Mouse (Mus musculus) thymus, postnatal 36 days (tissue): ENCODE measurements around the gene Ndc1.
"Not testable (repeated sequence)": the region's sequence is repeated elsewhere in the genome, so short reads cannot be mapped to it uniquely, and the experiment has no call there.

Source experiments
- DNase-seq, 2 experiments: peaks; one replicate each; pipeline ENCODE4 v3.0.0; 2022; ENCODE audit warnings: mixed read lengths in 2 of 2

Gene Ndc1

GRCm38 (mm10) chr4:107366408-107366807, 1.2 kb upstream of the Ndc1 start:
- not testable (repeated sequence) for DNase-seq

- DNase-seq = no peak
Measured at GRCm38 (mm10) chr4:107372304-107372703, 4.7 kb downstream of the Ndc1 start.

- no peak for DNase-seq
Measured at GRCm38 (mm10) chr4:107374677-107375076, 7.1 kb downstream of the Ndc1 start.

DNA sequence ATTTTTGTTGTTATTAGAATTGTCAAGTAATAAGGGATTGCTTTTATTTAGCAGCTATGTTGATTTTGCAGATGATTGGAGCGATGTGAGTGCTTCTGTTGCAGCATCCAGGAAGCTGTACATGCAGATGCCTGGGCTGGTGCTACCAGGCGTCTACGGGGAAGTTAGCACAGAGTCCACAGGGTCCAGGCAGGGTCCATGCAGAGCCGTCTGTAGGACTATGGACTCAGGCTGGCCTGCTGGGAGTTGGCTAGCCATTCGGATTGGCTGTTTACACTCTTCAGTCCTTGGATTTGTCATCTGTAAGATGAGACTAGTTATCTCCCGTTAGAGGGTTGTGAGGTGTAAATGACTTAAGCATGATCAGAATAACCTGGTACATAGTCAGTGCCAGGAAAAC, 11.4 kb downstream of the Ndc1 start:
- no peak for DNase-seq

GRCm38 (mm10) chr4:107380871-107381270, 13.3 kb downstream of the Ndc1 start:
- DNase-seq = no peak

GRCm38 (mm10) chr4:107387038-107387437, 19.5 kb downstream of the Ndc1 start:
- no peak for DNase-seq

- DNase-seq = no peak
Measured at GRCm38 (mm10) chr4:107387465-107387864, 19.9 kb downstream of the Ndc1 start.

- no peak for DNase-seq
Measured at GRCm38 (mm10) chr4:107388291-107388690, 20.7 kb downstream of the Ndc1 start.

- DNase-seq = no peak
Measured at GRCm38 (mm10) chr4:107389345-107389744, 21.8 kb downstream of the Ndc1 start.

DNA sequence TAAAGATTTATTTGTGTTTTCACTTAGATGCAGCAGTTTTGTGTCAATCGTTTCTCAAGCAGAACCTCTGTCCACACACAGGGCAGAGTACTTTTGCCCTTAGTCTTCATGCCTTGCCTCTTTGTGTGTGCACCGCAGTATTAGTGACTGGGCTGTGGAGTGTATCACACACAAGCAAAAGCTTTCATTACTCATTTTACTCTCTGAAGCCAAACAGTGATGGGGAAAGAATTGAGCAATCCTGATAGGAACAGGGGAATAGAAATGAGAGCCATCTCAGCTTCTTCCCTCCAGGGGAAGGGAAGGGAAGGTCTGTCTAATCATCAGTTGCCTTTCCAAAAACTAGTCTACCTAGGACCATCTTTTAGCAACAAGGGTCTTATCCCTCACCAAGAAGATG, 26.2 kb downstream of the Ndc1 start:
- no peak for DNase-seq

DNA sequence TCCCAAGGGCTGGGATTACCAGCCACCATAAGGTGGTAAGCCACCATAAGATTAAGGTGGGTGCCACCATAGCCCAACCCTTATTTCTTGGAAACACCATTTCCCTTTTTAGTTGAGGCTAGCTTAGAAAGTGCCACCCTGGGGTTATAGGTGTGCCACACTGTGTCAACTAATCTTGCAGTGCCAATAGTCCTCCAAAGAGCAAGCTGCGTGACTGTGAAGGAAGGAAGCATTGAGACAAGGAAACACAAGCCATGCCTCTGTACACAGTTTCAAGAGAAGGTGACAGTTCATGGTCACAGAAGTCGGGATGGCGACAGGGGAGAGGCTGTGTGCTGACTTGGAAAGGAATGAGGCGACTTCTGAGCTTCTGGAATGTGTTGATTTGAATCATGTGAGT, 52.6 kb downstream of the Ndc1 start:
- no peak for DNase-seq

- no peak for DNase-seq
Measured at GRCm38 (mm10) chr4:107421711-107422110, 54.1 kb downstream of the Ndc1 start.

- DNase-seq = no peak
Measured at GRCm38 (mm10) chr4:107422176-107422575, 54.6 kb downstream of the Ndc1 start.

- no peak for DNase-seq
Measured at GRCm38 (mm10) chr4:107425616-107426015, 58.0 kb downstream of the Ndc1 start.

GRCm38 (mm10) chr4:107426631-107427030, 59.0 kb downstream of the Ndc1 start:
- no peak for DNase-seq

DNA sequence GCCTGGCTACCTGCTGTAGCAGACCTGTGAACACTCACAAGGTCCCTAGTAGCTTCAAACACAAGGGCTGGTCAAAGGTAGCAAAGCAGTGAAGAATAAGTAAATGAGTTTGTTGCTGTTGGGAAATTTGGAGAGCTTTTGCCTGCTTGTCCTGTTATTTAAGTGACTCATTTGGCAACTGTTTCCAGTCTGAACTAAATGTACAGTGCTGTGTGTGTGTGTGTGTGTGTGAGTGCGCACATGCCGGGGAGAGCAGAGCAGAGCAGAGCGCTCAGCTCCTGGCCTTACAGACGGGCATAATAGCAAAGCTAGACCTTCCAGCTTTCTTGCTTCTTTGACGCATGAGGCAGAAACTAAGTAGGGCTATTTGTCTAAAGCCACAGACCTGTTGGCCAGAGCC, 65.1 kb downstream of the Ndc1 start:
- DNase-seq = no peak

- DNase-seq = no peak
Measured at GRCm38 (mm10) chr4:107433998-107434355, 66.4 kb downstream of the Ndc1 start.

GRCm38 (mm10) chr4:107434356-107435237, 67.0 kb downstream of the Ndc1 start, which contains the start of gene Glis1:
TSS of gene Glis1 (plus strand) at chr4:107434591.
- DNase-seq = no peak

GRCm38 (mm10) chr4:107435238-107435946, 67.8 kb downstream of the Ndc1 start:
- no peak for DNase-seq

GRCm38 (mm10) chr4:107436476-107436875, 68.9 kb downstream of the Ndc1 start:
- DNase-seq = no peak

DNA sequence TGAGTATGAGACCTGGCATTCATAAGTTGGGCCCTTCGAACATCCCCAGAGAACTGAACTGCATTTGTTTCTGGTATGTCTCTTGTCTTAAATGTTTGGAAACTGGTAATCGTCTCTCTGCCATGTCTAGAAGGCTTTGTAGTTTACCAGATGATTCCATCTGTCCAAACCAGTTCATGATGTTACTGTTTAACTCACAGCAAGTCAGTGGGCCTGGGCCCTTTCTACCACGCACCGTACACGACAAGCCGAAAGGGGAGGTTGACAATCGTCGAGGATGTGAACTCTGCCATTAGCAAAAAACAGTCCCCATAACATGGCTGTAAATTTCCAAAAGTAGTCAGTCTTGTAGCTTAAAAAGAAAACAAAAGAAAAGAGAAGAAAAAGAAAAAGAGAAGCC, 71.2 kb downstream of the Ndc1 start:
- DNase-seq = no peak

DNA sequence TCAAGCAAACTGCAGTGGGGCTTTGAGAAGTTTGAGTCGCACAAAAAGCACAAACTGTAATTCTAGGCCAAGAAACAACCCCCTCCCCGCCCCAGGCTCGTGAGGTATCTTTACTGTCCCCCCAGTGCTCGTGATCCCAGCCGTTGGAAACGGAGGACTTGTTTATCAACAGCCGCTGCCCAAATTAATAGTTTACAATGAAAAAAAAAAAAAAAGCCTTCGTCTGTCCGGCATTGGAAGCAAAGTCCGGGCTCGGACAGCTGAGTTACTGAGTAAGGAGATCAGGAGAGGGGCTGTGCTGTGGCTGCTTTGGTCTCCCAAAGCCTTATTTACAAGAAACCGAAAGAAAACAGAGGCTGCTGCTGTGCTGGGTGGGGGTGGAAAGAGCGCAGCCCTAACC, 72.7 kb downstream of the Ndc1 start:
- DNase-seq = no peak

DNA sequence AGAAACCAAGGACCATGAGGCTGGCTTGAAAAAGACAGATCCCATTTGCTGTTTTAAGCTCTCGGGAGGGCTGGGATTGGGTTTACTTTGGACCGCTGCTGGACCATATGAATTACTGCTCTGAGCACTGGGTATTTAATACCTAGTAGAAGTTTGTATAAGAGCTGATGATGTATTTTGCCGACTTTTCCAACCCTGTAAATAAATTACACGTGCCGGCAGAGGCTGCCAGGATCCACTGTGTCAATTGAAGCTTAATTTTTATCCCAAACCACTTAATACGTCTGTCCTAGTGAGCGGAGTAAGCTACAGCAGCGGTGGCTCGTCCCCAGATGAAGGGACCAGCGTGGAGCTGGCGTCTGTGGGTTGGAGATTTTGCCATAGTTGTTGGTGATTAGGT, 74.7 kb downstream of the Ndc1 start:
- no peak for DNase-seq

DNA sequence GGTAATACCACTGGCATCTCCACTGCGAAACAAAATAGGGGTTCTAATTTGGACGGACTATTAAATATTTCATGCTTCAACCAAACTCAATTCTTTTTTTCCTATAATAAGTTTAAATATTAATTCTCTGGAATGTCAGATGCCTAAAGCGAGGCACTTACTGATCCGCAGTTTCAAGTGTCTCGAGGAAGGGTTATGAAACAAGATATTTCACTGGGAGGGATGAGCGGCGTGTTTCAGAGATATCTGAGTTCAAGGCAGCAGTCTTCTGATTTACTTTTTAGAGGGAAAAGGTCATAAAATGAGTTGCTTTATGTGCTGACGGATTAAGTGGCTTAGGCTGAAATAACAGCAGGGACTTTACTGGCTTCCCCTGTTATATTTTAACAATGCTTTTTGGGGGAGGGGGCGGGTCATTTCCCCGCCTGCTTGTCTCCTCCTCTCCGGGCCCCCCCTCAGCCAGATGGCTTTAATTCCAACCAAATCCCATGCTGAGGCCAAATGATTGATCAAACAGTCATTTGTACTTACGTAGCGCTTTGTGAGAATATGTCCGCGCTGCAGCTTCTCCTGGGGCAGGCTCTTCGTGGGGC, 75.4 kb downstream of the Ndc1 start:
- no peak for DNase-seq
